Mouse (Mus musculus) adrenal gland, adult (tissue): ENCODE measurements around the gene Slc36a3.

Experiments
- DNase-seq, 2 experiments: peaks; one replicate each; pipeline ENCODE4 v3.0.0; 2022 to 2023; ENCODE audit warnings: low spot score in 1 of 2; ENCODE audit not compliant: inconsistent age in 2 of 2

Gene Slc36a3

GRCm38 (mm10) chr11:55110566-55111169 is 40.8 kb downstream of the Slc36a3 start:
- DNase-seq: peak; percentile 57 to 76

DNA sequence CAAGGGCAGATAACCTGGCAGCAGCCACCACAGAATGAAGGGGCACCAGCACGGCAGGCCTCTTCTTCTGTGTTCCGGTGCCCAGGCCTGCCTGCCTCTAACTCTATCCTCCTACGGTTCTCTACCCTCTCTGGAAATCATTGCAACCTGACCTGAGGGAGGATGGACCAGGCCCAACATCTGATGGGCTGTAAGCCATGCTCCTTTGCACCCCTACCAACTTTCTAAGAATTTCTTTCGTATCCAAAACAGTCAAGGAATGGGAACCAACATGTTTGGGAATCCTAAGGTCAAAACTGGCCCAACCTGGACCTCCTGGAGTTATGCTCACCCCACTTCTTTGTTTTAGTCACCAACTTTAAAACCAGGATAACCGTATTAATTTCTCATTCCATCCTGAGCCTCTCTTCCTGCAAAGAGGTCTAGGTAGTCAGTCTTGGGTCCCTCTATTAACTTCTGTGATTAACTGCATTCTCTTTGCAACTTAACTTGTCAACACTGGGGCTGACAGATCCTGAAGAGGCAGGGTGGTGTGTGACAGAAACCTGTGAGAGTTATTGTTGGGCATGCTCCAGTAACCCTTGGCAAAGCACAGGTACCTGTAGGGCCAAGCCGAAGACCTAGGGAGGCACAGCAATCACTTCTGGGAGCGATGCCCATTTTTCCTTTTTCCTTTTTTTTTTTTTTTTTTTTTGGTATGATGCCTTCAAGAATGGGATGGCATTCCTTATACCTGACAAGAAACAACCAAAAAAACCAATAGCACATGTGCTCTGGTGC is 41.8 kb downstream of the Slc36a3 start:
- DNase-seq: peak in 1 of 2 experiments; percentile 35

- no peak for DNase-seq
These were observed 44.9 kb downstream of the Slc36a3 start for GRCm38 (mm10) chr11:55106636-55107035.

DNA sequence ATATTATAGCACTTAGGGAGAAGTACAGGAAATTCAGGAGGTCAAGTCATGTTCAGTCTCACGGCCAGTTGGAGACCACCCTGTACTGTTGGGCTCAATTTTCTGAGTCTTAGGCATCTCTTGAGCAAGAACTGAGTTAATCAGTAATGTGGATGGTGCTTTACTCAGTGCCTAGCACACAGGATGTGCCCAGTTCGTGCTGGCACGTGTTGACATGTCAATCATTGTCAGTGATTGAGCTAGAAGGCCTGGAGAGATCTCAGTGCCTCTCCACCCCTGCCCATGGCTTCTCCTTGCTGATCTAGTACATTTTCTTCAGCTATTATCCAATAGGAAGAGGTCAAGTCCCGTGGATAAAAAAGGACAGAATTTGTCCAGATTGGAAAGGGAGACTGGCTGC is 46.1 kb downstream of the Slc36a3 start:
- DNase-seq: no peak

GRCm38 (mm10) chr11:55103229-55103628 is 48.3 kb downstream of the Slc36a3 start:
- peak; percentile 78 to 88 for DNase-seq

DNA sequence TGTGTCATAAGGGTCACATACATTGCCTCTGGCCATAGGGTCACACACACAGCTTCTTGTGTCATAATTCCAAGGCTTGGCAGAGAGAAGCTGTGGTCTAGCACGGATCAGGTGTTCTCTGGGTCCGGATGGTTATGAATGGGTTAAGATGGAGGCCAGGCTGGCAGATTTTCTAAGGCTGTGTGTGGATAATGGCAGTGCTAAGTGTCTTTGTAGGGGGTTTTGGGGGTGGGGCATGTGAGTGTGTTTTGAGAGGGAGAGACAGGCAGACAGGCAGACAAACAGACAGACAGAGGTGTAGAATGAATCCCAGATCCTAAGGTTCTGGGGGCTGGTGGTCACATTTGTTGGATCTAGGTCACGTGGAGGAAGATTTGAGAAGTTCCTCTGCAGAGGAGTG is 49.5 kb downstream of the Slc36a3 start:
- peak in 1 of 2 experiments; percentile 51 for DNase-seq

DNA sequence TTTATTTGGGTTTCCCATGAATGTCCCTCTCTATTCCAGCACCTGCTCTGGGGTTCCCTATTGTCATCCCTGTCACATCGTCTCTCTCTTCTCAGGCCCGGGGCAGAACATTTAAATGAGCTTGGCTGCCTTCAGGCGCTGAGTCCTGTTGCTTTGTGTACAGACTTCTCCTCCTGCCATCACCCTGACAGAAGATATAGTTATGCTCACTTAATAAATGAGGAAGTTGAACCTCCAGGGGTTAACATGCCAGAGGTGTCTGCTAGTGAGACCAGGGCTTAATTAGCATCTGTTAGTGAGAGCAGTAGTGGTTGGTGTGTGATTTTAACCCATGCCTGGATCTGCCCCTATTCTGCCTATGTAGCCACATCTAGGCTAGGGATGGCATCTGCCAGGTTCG is 51.6 kb downstream of the Slc36a3 start:
- DNase-seq: peak in 1 of 2 experiments; percentile 58

DNA sequence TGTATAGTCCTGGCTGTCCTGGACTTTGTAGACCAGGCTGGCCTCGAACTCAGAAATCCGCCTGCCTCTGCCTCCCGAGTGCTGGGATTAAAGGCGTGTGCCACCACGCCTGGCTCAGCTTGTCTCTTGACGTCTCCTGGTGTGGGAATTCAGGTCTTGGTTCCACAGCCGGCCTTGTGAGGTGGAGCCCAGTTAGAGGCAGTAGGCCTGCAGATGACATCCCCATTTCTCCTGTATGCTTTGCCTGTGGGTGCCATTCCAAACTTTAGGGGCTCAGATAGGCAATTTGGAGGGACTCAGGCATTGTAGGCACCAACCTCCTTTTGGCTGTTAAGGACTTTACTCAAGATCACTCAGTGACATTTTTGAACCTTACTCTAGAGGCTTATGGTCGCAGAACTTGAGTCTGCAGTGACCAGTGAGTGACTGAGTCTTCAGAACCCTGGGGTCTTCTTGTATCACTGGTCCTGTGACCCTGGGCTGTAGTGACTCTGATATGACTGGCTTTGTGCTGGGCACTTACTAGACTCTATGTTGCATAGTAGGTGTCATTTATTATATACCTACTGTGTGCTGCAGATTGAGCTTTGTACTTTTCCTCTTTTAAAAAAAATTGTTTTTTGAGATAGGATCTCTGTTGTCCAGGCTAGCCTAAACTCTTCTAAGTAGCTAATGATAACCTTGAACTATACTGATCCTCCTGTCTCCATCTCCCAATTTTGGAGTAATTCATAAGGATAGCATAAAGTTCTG is 52.3 kb downstream of the Slc36a3 start:
- DNase-seq: peak; percentile 44 to 75

DNA sequence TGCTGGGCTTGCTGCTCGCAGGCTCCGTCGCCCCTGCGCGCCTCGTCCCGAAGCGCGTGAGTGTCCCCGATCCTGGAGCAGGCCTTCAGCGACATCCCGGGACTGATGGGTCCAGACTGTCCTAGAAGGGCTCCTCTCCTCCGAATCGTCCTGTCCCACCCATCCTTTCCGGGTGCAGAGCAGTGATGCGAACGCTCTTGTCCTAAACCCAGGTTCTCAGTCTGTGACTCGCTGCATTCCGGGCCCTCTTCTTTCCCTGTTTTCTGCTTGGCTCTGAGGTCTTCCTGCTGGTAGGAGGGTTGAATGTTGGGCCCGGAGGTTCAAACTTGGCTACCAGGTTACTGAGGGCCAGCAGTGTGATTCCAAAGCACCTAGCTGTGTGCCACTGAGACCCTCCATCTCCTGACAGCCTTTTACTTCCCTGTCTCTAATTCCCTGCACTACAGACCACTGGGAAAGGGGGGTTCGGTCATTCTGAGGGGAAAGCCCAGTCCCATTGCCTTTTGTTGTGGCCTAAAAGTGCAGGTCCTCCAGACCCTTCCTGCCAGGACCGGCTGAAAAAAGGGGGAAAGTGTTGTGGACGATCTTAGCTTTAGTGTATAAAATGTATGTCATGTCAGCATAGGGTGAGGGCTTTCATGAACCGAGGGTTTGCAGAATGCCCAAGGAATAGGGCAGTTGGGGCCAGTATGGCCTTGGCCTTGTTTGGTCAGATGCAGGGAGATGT is 53.2 kb downstream of the Slc36a3 start:
- DNase-seq: peak in 1 of 2 experiments; percentile 49

DNA sequence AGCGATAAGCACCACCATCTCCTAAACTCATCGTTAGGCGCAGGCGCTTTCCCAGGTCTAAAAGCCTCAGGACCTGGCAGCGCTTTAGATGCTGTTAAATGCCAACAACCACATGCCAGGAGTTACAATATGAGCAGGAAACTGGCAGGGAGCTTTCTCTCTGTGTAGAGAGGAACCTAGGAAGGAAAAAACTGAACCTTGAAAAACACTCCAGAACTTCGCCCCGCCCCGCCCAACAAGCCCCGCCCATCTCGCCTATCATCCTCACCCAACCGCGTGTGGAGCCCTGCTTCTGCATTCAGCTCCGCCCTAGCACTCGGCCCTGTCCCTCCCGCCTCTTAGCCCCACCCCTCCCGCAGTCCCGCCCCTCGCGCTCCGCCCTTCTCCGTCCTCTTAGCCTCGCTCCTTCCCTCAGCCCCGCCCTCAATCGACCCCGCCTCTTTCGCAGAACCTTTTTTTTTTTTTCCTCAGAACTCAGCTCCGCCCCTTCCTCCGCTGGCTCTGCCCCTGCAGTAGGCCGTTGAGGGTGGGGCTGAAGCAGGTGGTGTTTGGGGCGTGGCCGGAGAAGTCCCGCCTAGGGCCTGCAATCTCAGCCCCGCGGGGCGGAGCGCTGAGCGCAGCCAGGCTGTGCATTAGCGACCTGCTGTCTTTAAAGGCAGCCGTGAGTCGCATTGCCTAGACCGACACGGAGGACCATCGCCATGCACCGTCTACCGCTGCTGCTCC is 53.9 kb downstream of the Slc36a3 start, which contains the start of gene Gm2a:
Gm2a (plus strand) TSS at position 653 of the 726 bp plus-strand sequence.
- DNase-seq: peak; percentile 98 to 99

DNA sequence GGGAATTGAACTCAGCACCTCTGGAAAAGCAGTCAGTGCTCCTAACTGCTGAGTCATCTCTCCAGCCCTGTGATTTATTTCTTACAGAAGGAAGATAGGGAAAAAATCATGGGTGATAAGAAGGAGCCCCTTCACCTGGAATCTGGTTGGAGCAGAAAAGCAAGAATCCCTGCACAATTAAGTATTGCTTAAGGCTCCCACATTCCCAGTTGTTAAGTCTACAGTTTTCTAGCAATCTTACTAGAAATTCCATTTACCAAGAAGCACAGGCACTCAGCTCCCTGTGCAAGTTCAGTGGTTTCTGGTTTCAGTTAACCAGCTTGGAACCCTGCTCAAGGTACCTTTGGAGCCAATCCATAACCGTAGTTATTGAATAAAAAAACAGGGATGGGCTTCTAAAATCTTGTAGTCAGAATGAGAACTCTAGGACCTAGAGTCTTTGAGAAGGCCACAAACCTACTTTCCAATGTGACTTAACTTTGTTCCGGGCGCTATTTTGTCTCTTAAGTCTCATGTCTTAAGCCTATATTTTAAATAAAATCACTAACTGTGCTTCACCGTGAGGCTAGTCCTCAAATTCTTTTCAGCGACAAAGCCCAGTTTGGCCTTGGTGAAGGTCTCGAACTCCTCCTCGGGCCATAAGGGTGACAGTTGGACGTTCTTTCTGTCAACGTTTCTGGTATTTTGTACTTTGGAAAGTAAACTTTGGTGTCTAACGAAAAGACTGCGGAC is 54.6 kb downstream of the Slc36a3 start:
- DNase-seq: peak in 1 of 2 experiments; percentile 52

DNA sequence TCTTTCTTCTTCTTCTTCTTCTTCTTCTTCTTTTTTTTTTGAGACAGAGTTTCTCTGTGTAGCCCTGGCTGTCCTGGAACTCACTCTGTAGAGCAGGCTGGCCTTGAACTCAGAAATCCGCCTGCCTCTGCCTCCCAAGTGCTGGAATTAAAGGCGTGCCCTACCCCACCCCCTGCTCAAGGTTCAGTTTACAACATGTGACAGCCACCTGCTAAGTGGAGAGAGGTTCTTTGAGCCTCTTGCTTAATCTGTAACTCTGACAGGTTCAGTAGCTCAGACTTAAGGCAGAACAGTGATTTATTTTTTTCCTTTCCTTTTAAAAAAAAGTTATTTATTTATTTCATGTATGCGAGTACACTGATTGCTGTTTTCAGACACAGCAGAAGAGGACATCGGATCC is 55.2 kb downstream of the Slc36a3 start:
- peak; percentile 5 to 30 for DNase-seq

DNA sequence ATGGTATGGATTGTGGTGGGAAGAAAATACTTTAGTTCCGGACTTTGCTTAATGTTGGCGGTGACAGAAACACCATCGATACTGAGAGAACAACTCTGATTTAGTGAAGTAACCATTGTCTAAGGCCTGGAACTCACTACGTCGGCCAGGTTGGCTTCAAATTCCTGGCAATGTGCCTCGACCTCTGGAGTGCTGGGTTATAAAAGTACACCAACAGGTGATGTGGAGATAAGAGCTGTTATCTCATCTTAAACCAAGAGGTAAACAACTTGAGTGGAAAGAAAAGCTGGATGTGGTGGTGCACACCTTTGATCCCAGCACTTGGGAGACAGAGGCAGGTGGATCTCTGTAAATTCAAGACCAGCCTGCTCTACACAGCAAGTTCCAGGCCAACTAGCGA is 58.4 kb downstream of the Slc36a3 start:
- DNase-seq: no peak

- DNase-seq: no peak
These were observed 61.6 kb downstream of the Slc36a3 start for GRCm38 (mm10) chr11:55089892-55090291.

GRCm38 (mm10) chr11:55087006-55087405 is 64.5 kb downstream of the Slc36a3 start:
- peak; percentile 69 to 90 for DNase-seq

GRCm38 (mm10) chr11:55085396-55085795 is 66.1 kb downstream of the Slc36a3 start:
- DNase-seq: peak in 1 of 2 experiments; percentile 49

DNA sequence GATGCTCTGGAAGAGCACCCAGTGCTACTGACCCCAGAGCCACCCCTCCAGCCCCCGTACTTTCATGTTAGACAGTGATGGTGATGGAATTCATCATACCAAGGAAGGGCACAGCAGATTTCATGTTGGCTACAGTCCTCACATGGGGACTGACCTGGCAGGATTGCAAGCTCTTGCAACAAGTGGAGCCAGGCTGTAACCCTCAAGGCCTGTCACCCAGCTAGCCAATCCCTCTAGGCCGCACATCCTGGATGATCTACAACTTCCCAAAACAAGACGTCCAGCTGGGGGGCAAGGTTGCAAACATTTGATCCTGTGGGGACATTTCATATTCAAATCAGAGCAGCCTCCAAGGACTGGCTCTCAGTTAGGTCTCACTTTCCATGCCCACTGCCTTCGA is 66.9 kb downstream of the Slc36a3 start:
- DNase-seq: peak; percentile 71 to 92

DNA sequence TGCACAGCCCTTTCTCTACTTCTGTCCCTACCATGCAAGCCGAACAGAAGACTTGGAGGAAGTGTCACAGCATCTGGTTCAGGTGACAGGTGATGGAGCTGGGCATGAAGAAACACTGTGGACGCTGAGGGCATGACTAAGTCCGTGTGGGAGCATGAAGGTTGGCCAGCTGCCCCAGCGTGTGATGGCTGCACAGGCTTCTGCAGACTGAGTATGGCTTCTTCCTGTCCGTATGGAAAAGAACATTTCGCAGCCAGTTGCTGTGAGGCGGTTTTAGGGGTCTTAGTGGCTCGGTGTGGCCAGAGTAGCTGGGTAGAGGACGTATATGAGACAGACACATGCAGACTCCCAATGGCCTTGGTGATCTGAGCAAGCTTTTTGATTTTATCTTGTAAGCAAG is 70.3 kb downstream of the Slc36a3 start:
- peak; percentile 47 to 81 for DNase-seq

- peak in 1 of 2 experiments; percentile 53 for DNase-seq
These were observed 72.3 kb downstream of the Slc36a3 start for GRCm38 (mm10) chr11:55079180-55079579.

GRCm38 (mm10) chr11:55078502-55078901 is 73.0 kb downstream of the Slc36a3 start:
- DNase-seq: peak in 1 of 2 experiments; percentile 58
